Mouse (Mus musculus) olfactory bulb, adult 2 months (tissue): Measurements from ENCODE around the gene Atp4a. TPM values are rescaled to one million over a fixed set of nuclear protein-coding genes. Genes with fewer than 3 reads are reported as not detected.
"Not testable (repeated sequence)": the region's sequence is repeated elsewhere in the genome, so short reads cannot be mapped to it uniquely, and the experiment has no call there.

Experiments
- H3K27ac ChIP-seq: fragments of 200-500 bp; 2 replicates; pipeline ENCODE4 v1.5.1; 2012; ENCODE audit warnings: low read depth, low read length; ENCODE audit not compliant: insufficient read depth
- H3K4me1 ChIP-seq: fragments of 200-500 bp; 2 replicates; pipeline ENCODE4 v1.6.1; 2012; ENCODE audit warnings: low read length; ENCODE audit not compliant: control insufficient read depth, insufficient read depth
- H3K4me3 ChIP-seq: fragments of 200-500 bp; 2 replicates; pipeline ENCODE4 v1.5.1; 2012; ENCODE audit warnings: mild to moderate bottlenecking, low read depth, low read length, moderate library complexity; ENCODE audit not compliant: insufficient read depth
- CTCF ChIP-seq: fragments of 200-500 bp; IDR thresholded peaks from 2 replicates; pipeline ENCODE4 v1.5.1; 2012; ENCODE audit warnings: low read depth, mild to moderate bottlenecking, low read length, moderate library complexity; ENCODE audit not compliant: insufficient read depth
- POLR2A ChIP-seq: fragments of 200-500 bp; IDR thresholded peaks from 2 replicates; pipeline ENCODE4 v1.6.1; 2012; ENCODE audit warnings: mild to moderate bottlenecking, low read depth, low read length, moderate library complexity; ENCODE audit not compliant: insufficient read depth
- WGBS: fragments of 180-500 bp; shearing (Covaris S2); methylation state at CpG from one replicate; pipeline ENCODE4 v1.1.7; 2018; 5-methylcytosine and 5-hydroxymethylcytosine counted together
- polyA plus RNA-seq: library from polyadenylated mRNA; stranded (reverse); fragments of >200 nt; gene quantifications from 2 replicates; pipeline ENCODE4 v1.2.4, GENCODE M21; 2012; ENCODE audit warnings: low replicate concordance; ENCODE audit not compliant: missing spikeins, insufficient read depth, insufficient read length

Atp4a gene
- polyA plus RNA-seq, 1 experiment, result not detected

DNA sequence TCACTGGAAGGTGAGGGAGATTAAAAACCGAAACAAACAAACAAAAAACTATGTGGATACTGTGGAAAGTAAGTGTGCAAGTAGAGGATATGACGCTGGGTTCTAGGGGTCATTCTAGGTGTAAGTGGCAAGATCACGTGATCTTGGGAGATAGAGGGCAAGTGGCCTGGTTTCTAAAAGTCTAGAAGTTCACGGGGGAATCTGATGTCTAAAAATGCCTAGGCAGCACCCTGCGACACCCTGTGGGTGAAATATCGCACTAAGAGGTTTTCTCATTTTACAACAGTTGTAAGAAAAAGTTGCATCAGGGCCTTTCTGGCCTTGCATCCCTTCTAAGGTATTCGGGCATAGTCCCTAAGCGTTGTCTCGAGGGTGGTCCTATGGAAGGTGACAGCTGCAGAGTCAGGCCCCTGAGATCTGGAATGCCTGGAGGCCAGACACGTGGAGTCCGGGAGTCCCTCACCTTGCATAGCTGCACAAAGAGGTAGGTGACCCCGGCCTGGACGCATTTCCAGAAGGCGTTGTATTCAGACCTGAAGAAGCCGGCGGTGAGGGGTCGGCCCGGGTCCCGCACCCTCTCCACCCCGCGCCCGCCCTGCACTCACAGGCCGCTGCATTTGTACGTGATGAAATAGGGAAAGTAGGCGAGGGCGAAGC, 16.9 kb downstream of the Atp4a start:
- TF ChIP-seq POLR2A, result no peak
- no peak for TF ChIP-seq CTCF
- Histone ChIP-seq H3K4me3 (peak overlapping the region; percentile 74), H3K27ac (peak overlapping the region; percentile 29; the same call in 1 of the 2 replicates), H3K4me1 (peaks cover 17% of the 10 kb centered on the region)
- 5% methylated on average over 26 of the region's 26 CpGs for WGBS

GRCm38 (mm10) chr7:30729396-30730063, 17.5 kb downstream of the Atp4a start, which contains the start of gene Tmem147:
Tmem147 (minus strand) TSS chr7:30729540.
- WGBS, result under 1% methylated on average over 60 of the region's 60 CpGs

DNA sequence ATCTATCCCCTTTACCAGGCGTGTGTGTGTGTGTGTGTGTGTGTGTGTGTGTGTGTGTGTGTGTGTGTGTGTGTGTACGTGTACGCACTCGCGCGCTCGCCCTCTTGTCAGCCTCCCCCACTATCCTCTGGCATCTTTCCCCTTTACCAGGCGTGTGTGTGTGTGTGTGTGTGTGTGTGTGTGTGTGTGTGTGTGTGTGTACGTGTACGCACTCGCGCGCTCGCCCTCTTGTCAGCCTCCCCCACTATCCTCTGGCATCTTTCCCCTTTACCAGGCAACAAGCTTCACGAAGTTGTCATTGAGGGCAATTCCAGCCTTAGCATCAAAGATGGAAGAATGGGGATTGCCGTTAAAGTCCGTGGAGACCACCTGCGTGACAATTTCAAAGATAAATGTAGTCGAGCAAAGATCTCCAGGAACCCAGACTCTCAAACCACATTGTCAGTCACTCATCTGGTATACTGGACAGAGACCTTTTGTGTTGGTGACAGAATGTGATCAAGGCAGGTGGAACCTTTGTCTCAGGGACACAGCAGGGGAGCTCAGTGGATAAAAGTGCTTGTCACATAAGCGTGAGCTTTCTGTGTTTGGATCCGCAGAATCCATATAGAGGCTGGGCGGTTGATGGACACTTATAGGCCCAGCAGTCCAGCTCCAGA, 18.2 kb downstream of the Atp4a start:
- peak overlapping the region; percentile 74 for H3K4me3 ChIP-seq
- peaks cover 17% of the 10 kb centered on the region for H3K4me1 ChIP-seq
- 6% methylated on average over 18 of the region's 22 CpGs for WGBS
- peak overlapping the region; percentile 83 for H3K27ac ChIP-seq

More at GRCm38 (mm10) chr7:30729396-30730063, 17.5 kb downstream of the Atp4a start, which contains the start of gene Tmem147:
- TF ChIP-seq POLR2A (peak; percentile 86), CTCF (no peak)
- peak within 1 kb of the TSS; percentile 83 for H3K27ac ChIP-seq
- peak within 1 kb of the TSS; percentile 74 for H3K4me3 ChIP-seq
- H3K4me1 ChIP-seq, result peaks cover 17% of the 10 kb centered on the region

GRCm38 (mm10) chr7:30736211-30736610, 24.2 kb downstream of the Atp4a start:
- Histone ChIP-seq H3K4me3 (no peak overlapping the region), H3K27ac (no peak overlapping the region), H3K4me1 (peaks cover 19% of the 10 kb centered on the region)
- 48% methylated on average over 3 of the region's 3 CpGs for WGBS
- TF ChIP-seq POLR2A (no peak), CTCF (no peak)

- H3K4me1 ChIP-seq, H3K27ac ChIP-seq, H3K4me3 ChIP-seq: not testable (repeated sequence)
- 84% methylated on average over 2 of the region's 2 CpGs for WGBS
Measured at GRCm38 (mm10) chr7:30742570-30742969, 30.6 kb downstream of the Atp4a start.

- H3K4me3 ChIP-seq, H3K27ac ChIP-seq, H3K4me1 ChIP-seq: not testable (repeated sequence)
- 93% methylated on average over 3 of the region's 4 CpGs for WGBS
Measured at GRCm38 (mm10) chr7:30743617-30744016, 31.6 kb downstream of the Atp4a start, which contains the start of gene Gapdhs. Gapdhs (minus strand) TSS chr7:30743681.

GRCm38 (mm10) chr7:30744022-30744598, 32.1 kb downstream of the Atp4a start:
- WGBS, result 41% methylated on average over 4 of the region's 4 CpGs
- H3K4me1 ChIP-seq, result peaks cover 3% of the 10 kb centered on the region; the same call in 1 of the 2 replicates
- TF ChIP-seq POLR2A, result no peak
- no peak for TF ChIP-seq CTCF

GRCm38 (mm10) chr7:30747525-30748204, 35.7 kb downstream of the Atp4a start:
- TF ChIP-seq CTCF, result no peak
- Histone ChIP-seq H3K4me1 (peaks cover 25% of the 10 kb centered on the region), H3K4me3 (no peak overlapping the region), H3K27ac (no peak overlapping the region)
- 88% methylated on average over 7 of the region's 7 CpGs for WGBS

More at GRCm38 (mm10) chr7:30744022-30744598, 32.1 kb downstream of the Atp4a start:
- Histone ChIP-seq H3K4me3 (no peak overlapping the region), H3K27ac (no peak overlapping the region)
